Mouse (Mus musculus): ENCODE measurements at regions not wholly inside any gene's neighbourhood (a gene's known extent, or its start where the extent isn't known, plus 50 kb on each side); places are given as distances from the start of the nearest gene placed in this dataset.

DNA sequence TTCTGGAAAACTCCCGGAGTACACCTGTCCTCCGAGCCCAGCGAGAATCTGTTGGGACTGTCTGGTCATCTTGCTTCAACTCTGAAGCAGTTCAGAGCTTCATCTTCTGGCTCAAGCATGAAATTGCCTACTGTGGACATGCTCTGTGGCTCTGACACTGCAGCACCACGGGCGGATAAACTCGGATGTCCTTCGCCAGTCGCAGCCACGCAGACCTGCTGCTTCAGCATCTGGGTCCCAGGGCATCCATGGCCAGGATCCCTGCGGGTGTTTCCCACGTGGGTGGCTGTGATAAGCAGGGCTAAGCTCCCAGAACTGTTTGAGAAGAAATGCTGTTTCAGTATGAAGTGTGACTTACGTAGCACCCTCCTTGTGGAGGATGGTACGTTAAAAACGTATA, 807.6 kb upstream of the Car8 start:
- no peak for ATAC-seq (replicated peaks; ENCODE audit: low FRiP score, poor library complexity, severe bottlenecking)

- ATAC-seq (replicated peaks; ENCODE audit: low FRiP score, poor library complexity, severe bottlenecking): no peak
These were observed 807.2 kb upstream of the Car8 start for GRCm38 (mm10) chr4:9046030-9046429.

DNA sequence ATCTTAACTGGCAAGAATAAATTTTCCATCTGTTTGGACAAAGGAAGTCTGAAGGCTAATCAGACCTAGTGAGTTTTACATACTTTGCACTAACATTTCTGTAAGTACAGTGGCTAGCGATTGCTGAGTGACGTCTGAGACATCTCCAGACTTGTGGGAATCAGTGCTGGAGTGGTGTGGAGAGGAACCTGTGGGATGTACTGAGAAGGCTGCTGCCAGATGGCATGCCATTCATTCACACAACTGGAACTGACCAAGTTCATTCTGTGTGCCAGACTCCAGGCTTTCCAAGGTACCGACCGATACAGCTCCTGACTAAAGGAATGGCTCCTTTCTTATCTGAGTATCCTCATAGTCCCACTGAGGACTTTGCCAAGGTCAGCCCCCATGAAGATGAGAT, 797.2 kb upstream of the Car8 start:
- ATAC-seq (replicated peaks; ENCODE audit: low FRiP score, poor library complexity, severe bottlenecking): no peak

DNA sequence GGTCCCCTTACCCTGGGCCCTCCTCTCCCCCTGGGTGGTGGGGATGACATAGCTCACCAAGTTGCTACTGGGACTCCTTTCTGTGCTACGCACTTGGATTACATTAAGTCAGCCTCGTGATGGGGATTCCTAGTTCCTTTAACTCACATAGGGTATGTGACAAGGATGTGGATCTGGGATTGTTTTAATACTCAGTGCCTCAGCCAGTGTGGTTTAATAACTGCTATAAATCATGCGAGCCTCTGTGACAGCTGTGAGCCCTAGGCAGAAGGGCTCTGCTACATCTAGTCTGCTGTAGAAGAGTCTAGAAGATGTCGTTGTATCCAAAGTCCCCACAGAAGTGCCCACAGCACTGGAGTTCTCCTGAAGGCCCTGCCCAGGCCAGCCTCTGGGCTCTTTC, 796.5 kb upstream of the Car8 start:
- no peak for ATAC-seq (replicated peaks; ENCODE audit: low FRiP score, poor library complexity, severe bottlenecking)

DNA sequence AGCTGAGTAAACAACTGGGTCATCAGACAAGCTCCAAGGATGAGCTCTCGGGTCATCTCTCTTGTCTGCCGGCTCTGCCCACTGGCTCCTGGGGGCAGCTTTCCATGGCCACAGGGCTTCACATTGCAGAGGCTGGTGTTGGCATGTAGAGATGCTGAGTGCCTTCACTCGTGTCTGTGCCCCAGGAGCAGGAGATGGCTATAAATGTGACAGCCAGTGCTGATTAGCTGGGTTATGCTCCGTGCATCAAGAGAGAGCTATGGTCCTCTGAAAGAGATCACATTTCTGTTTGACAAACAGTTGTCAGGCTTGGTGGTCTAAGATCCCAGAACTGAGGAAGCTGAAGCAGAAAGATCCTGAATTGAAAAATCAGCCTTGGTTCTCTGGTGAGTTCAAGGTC, 795.4 kb upstream of the Car8 start:
- no peak for ATAC-seq (replicated peaks; ENCODE audit: low FRiP score, poor library complexity, severe bottlenecking)

- ATAC-seq (replicated peaks; ENCODE audit: low FRiP score, poor library complexity, severe bottlenecking): no peak
These were observed 794.3 kb upstream of the Car8 start for GRCm38 (mm10) chr4:9033106-9033642.

GRCm38 (mm10) chr4:9031634-9032033, 792.8 kb upstream of the Car8 start:
- no peak for ATAC-seq (replicated peaks; ENCODE audit: low FRiP score, poor library complexity, severe bottlenecking)

GRCm38 (mm10) chr4:9028946-9029345, 790.1 kb upstream of the Car8 start:
- ATAC-seq (replicated peaks; ENCODE audit: low FRiP score, poor library complexity, severe bottlenecking): no peak

DNA sequence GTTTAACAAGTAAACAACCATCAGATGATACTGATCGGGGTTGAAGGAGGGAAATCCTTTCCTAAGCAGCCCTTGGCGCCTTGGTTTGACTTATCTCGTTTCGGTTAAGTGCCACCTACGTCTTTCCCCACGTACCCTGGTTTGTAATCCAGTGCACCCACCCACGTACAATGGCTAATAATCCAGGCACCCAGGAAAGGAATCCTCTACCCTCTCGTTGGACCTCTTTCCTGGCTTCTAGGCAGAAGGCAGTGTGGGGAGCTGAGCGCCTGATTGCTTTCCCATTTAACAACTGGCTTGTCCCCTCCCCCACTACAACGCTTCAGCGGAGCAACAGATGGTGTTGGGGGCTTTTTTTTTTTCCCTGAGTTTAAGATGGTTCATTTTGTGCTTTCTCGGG, 789.6 kb upstream of the Car8 start:
- no peak for ATAC-seq (replicated peaks; ENCODE audit: low FRiP score, poor library complexity, severe bottlenecking)

DNA sequence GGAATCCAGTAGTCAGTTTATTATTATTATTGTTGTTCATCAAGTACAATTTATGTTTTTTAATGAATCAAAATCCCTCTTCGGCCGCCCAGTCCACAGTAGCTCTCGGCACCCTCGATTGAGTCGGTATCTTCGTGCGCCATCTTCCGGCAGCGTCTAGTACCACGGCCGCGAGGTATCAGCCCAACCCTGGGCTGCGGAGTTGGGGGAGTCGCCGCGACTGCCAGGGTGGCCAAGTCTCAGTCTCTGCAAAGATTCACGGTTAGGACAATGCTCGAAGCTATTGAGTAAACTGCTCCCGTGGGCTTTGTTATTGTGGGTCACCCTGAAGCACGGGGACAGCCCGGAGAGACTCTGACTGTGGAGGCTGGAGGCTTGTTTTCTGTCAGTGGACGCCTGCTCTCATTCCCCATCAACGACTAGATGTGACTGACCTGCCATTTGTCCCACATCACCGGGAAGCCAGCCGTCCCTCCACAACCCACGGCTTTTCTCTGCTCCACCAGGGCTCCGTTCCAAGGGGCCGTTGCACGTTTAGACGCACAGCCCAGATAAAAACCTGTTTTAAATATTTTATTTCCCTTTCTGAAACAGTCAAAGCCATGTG, 789.1 kb upstream of the Car8 start:
- ATAC-seq (replicated peaks; ENCODE audit: low FRiP score, poor library complexity, severe bottlenecking): no peak

GRCm38 (mm10) chr4:9027383-9027782, 788.5 kb upstream of the Car8 start:
- no peak for ATAC-seq (replicated peaks; ENCODE audit: low FRiP score, poor library complexity, severe bottlenecking)

DNA sequence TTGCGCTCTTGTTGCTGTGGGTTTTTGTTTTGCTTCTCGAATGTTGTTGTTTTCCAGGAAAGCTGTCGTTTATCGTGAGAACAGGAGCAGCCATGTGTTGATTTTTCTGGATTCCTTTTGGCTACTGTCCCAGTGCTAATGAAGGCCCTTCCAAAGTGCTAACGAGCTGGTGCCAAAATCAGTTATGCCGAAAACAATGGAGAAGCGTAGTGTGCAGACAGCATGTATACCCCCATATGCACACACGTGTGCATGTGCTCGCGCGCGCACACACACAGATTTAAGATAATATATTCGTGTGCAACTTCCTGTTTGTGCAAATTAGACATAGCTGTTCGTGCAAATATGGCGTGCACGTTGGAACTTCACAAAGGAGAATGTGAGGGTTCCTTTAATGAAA, 788.0 kb upstream of the Car8 start:
- no peak for ATAC-seq (replicated peaks; ENCODE audit: low FRiP score, poor library complexity, severe bottlenecking)

DNA sequence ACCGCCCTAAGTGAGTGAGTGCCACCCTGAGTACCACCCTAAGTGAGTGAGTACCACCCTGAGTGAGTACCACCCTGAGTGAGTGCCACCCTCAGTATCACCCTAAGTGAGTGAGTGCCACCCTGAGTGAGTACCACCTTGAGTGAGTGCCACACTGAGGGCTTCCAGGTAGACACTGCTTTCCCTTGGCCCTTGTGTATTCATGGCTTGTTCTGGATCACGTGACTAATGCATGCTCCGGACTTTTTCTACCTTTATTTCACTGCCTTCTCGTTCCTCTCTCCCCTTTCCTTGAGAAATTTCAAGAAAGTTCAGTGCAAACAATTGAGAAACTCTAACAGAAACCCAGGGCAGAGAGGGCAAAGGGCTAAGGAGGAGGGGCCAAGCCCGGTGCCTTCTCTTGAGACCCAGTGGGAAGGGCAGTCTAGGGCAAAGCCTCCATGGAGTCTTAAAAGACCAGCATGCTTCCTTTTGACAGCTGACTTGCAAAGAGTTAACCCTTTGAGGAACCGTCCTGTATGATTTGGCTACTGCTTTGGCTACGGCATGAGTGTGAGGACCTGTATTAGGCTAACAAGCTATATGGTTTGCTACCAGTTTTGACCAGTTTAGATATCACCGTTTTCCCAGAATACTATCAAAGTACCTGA, 787.1 kb upstream of the Car8 start:
- ATAC-seq (replicated peaks; ENCODE audit: low FRiP score, poor library complexity, severe bottlenecking): no peak

- ATAC-seq (replicated peaks; ENCODE audit: low FRiP score, poor library complexity, severe bottlenecking): no peak
These were observed 785.5 kb upstream of the Car8 start for GRCm38 (mm10) chr4:9024216-9024925.

GRCm38 (mm10) chr4:9019241-9020110, 780.6 kb upstream of the Car8 start:
- ATAC-seq (replicated peaks; ENCODE audit: low FRiP score, poor library complexity, severe bottlenecking): no peak

DNA sequence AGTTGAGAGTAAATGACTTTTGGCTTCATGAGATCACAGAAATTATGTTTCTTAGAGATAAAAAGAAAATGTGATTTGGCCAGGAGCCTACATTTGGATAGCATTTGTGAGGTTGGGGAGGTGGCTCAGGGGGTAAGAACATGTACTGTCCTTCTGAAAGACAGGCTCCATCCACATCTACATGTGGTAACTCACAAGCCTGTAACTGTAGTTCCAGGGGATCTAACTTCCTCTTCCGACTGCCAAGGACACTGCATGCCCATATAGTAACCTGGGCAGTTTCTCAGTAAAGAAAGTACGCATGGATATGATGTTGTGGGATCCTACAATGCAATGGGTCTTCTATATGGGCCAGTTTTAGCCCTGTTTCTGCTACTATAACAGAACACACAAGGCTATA, 779.4 kb upstream of the Car8 start:
- ATAC-seq (replicated peaks; ENCODE audit: low FRiP score, poor library complexity, severe bottlenecking): no peak

DNA sequence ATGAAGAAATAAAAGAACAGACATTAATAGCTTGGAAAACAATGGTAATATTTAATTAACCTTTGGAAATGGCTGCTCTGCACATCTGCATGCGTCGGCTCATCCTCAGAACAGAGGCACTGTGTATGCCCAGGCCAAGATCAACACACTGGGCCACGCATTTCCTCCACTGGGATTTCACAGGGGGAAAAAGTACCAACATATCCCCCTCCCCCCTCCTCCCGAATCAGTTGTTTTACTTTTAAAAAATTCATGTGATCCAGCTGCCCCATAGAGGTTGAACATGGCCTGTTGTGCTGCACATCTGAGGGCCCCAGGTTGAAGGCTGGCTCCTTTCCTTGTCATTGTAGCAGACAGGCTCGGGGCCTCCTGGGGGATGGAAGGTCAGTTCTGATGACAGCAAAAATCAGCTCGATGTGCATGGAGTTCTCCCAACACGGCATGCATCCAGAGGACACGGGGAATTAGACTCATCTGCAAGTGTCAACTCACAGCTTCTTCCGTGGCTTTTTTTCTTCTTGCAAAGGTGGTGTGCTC, 777.7 kb upstream of the Car8 start:
- no peak for ATAC-seq (replicated peaks; ENCODE audit: low FRiP score, poor library complexity, severe bottlenecking)

DNA sequence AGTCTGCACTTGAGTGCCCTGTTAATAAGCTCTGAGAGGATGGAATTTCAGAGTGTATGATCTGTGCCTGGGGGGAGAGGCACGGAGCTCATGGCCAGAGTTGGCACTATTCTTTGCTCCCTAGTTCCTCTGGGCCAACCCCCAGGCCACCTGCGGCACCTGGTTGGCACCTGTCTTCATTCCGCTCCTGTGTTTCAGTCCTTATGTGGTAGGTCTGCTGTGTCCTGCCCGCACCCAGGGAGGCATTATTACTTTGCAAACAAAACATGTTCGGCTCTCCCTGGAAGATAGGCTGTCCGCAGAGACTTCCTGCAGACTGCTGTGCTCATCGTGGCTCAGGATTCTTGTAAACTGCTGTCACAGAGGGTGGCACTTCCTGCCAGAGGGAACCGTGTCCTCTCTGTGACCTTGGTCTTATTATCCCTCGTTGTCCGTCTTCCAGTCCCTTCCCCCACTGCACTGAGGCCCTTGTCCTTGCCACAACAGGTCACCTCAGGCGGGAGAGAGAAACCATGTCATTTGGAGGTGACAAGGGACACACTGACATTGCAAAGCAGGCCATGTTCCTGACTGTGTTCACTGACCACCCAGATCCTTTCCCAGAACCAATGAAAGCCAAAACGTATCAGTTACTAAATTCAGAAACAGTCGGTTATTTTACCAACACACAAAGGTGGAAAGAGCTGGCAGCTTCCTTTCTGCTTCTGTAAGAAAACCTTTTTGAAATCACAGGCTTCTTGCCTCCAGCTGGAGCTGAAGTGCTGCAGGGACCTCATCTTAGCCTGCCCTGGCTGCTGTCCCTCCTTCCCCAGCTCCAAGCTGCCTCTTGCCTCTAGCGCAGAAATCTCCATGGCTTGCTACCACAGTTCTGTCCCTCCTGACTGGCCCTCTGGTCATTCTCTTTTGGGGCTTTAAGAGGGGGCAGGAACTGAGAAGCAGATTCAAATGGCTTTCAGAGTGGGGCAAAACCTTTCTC, 777.0 kb upstream of the Car8 start:
- no peak for ATAC-seq (replicated peaks; ENCODE audit: low FRiP score, poor library complexity, severe bottlenecking)

- ATAC-seq (replicated peaks; ENCODE audit: low FRiP score, poor library complexity, severe bottlenecking): no peak
These were observed 776.1 kb upstream of the Car8 start for GRCm38 (mm10) chr4:9014986-9015385.

Measured in erythroblast, adult 5-6 weeks (primary cell).